Mouse (Mus musculus): ENCODE measurements around the gene Hoxc4.

GRCm38 (mm10) chr15:102969296-102969695, 49.4 kb upstream of the Hoxc4 start:
- TF ChIP-seq CTCF (IDR thresholded peaks at IDR 0.05; ENCODE audit: low read depth) (no peak), EP300 (IDR thresholded peaks at IDR 0.05; ENCODE audit: low read depth) (no peak)

Data from liver, embryonic 14.5 days (tissue).